Mouse (Mus musculus) heart, postnatal 0 days (tissue): ENCODE data around the gene Gkn3.

ENCODE experiments used
- CTCF ChIP-seq: IDR thresholded peaks from 2 replicates; pipeline ENCODE4 v1.5.1; 2016; ENCODE audit warnings: antibody characterized with exemption, control low read depth, low read depth
- EP300 ChIP-seq: IDR thresholded peaks from 2 replicates; pipeline ENCODE4 v1.6.1; 2016; ENCODE audit warnings: antibody characterized with exemption, low read depth

- no peak for TF ChIP-seq CTCF
- no peak for TF ChIP-seq EP300
These were observed 52.8 kb downstream of the Gkn3 start for GRCm38 (mm10) chr6:87335935-87336295.
